Mouse (Mus musculus) WW6 (cell line): ENCODE measurements around the gene Tpo.
A peak's percentile ranks its signal among the peaks of the same experiment; 100 is the strongest.

Source experiments
- DNase-seq: peaks from one replicate; pipeline ENCODE4 v3.0.0-alpha.2; 2013; ENCODE audit warnings: low read depth, low spot score

The Tpo gene

GRCm38 (mm10) chr12:30077056-30077455 lies 55.4 kb downstream of the Tpo start:
- no peak for DNase-seq

- no peak for DNase-seq
Measured at GRCm38 (mm10) chr12:30076316-30076715, 56.1 kb downstream of the Tpo start.

GRCm38 (mm10) chr12:30069321-30069720 lies 63.1 kb downstream of the Tpo start:
- no peak for DNase-seq

GRCm38 (mm10) chr12:30067806-30068205 lies 64.6 kb downstream of the Tpo start:
- no peak for DNase-seq

GRCm38 (mm10) chr12:30062118-30062505 lies 70.3 kb downstream of the Tpo start:
- no peak for DNase-seq

GRCm38 (mm10) chr12:30061503-30062117 lies 70.8 kb downstream of the Tpo start:
- DNase-seq = no peak

GRCm38 (mm10) chr12:30058044-30058443 lies 74.4 kb downstream of the Tpo start:
- no peak for DNase-seq

GRCm38 (mm10) chr12:30054761-30055540 lies 77.5 kb downstream of the Tpo start:
- DNase-seq = no peak

GRCm38 (mm10) chr12:30050235-30050634 lies 82.2 kb downstream of the Tpo start:
- peak; percentile 31 for DNase-seq

- no peak for DNase-seq
Measured at GRCm38 (mm10) chr12:30049818-30050217, 82.6 kb downstream of the Tpo start.

GRCm38 (mm10) chr12:30048848-30049247 lies 83.6 kb downstream of the Tpo start:
- DNase-seq = no peak

GRCm38 (mm10) chr12:30040150-30040549 lies 92.3 kb downstream of the Tpo start:
- no peak for DNase-seq

- DNase-seq = no peak
Measured at GRCm38 (mm10) chr12:30039565-30039964, 92.9 kb downstream of the Tpo start.

GRCm38 (mm10) chr12:30036569-30037055 lies 95.8 kb downstream of the Tpo start:
- no peak for DNase-seq

GRCm38 (mm10) chr12:30035841-30036568 lies 96.4 kb downstream of the Tpo start:
- no peak for DNase-seq

- DNase-seq = no peak
Measured at GRCm38 (mm10) chr12:30035406-30035805, 97.0 kb downstream of the Tpo start.

- DNase-seq = no peak
Measured at GRCm38 (mm10) chr12:30034681-30035080, 97.7 kb downstream of the Tpo start.

- no peak for DNase-seq
Measured at GRCm38 (mm10) chr12:30030571-30030970, 101.9 kb downstream of the Tpo start.

GRCm38 (mm10) chr12:30029111-30029510 lies 103.3 kb downstream of the Tpo start:
- DNase-seq = no peak

- DNase-seq = no peak
Measured at GRCm38 (mm10) chr12:30027721-30028340, 104.6 kb downstream of the Tpo start.

- no peak for DNase-seq
Measured at GRCm38 (mm10) chr12:30024264-30024825, 108.1 kb downstream of the Tpo start.

GRCm38 (mm10) chr12:30023491-30023890 lies 108.9 kb downstream of the Tpo start:
- DNase-seq = no peak
